Mouse (Mus musculus) heart, postnatal 0 days (tissue): ENCODE measurements at regions not wholly inside any gene's neighbourhood (a gene's known extent, or its start where the extent isn't known, plus 50 kb on each side); places are given as distances from the start of the nearest gene placed in this dataset.

Experiments used
- ATAC-seq: fragments of 200-750 bp; cut with Nextera tagmentation; 2 replicates; pipeline ENCODE4 v1.8.0; 2017; ENCODE audit warnings: low read depth, moderate number of reproducible peaks, moderate library complexity; ENCODE audit not compliant: insufficient read depth
- DNase-seq: peaks from one replicate; pipeline ENCODE4 v3.0.0-alpha.2; 2016; ENCODE audit warnings: low spot score
- H3K27ac ChIP-seq: fragments of 300-500 bp; sonication (generic); 2 replicates; pipeline ENCODE4 v1.5.1; 2014; ENCODE audit warnings: low read depth, mild to moderate bottlenecking
- H3K27me3 ChIP-seq: fragments of 300-500 bp; sonication (generic); 2 replicates; pipeline ENCODE4 v1.6.1; 2014; ENCODE audit warnings: low read length, mixed read lengths; ENCODE audit not compliant: control insufficient read depth, insufficient read depth
- H3K36me3 ChIP-seq: fragments of 300-500 bp; sonication (generic); replicated peaks from 2 replicates; pipeline ENCODE4 v1.6.1; 2014; ENCODE audit warnings: low read length, mixed read lengths; ENCODE audit not compliant: control insufficient read depth, insufficient read depth
- H3K4me1 ChIP-seq: fragments of 300-500 bp; sonication (generic); 2 replicates; pipeline ENCODE4 v1.6.1; 2014; ENCODE audit warnings: antibody characterized with exemption; ENCODE audit not compliant: control insufficient read depth, insufficient read depth
- H3K4me2 ChIP-seq: fragments of 300-500 bp; sonication (generic); 2 replicates; pipeline ENCODE4 v1.6.1; 2014; ENCODE audit warnings: low read depth, mild to moderate bottlenecking, low read length, moderate library complexity
- H3K4me3 ChIP-seq: fragments of 300-500 bp; sonication (generic); 2 replicates; pipeline ENCODE4 v1.5.1; 2014; ENCODE audit warnings: low read depth, low read length
- H3K9ac ChIP-seq: fragments of 300-500 bp; sonication (generic); replicated peaks from 2 replicates; pipeline ENCODE4 v1.6.1; 2014; ENCODE audit warnings: low read depth, low read length, mixed read lengths
- H3K9me3 ChIP-seq: fragments of 300-500 bp; sonication (generic); replicated peaks from 2 replicates; pipeline ENCODE4 v1.6.1; 2016; ENCODE audit warnings: low read length; ENCODE audit not compliant: control insufficient read depth
- CTCF ChIP-seq: IDR thresholded peaks from 2 replicates; pipeline ENCODE4 v1.5.1; 2016; ENCODE audit warnings: antibody characterized with exemption, control low read depth, low read depth
- EP300 ChIP-seq: IDR thresholded peaks from 2 replicates; pipeline ENCODE4 v1.6.1; 2016; ENCODE audit warnings: antibody characterized with exemption, low read depth
- WGBS: fragments of 180-500 bp; shearing (Covaris S2); extraction: QIAGEN DNeasy Blood & Tissue Kit; methylation state at CpG from one replicate; pipeline ENCODE4 v1.1.7; 2014; 5-methylcytosine and 5-hydroxymethylcytosine counted together

DNA sequence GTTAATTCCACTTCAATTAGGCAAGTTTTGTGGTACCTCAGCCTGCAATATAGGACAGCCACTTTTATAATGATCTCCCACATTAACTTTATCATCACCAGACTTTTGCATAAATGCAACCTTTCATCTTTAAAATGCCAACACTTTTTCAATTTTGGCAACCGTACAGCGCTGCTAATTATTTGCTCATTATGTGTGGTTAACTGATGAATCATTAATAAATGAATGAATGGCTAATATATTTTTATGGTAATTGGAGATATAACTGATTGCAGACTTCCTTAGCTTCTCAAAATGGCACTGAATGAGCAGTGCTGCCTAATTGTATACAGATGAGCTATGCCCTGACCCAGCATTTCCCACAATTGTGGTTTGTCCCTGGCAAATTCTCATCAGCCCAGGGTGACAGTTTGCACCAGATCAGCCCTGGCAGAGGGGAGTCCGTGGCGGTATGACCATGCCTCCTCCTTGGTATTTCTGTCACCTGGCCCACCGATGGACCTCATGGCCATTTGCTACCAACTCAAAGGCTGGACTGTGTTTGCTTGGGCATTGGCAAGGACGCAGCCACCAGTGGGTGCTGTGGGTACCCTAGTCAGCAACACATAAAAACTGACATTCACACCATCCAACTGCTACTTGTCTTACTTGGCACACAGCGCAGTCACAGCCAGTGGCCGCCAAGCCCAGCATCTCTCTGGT lies 173.7 kb upstream of the Lmo4 start:
- ATAC-seq (no peak), DNase-seq (no peak)
- Histone ChIP-seq H3K4me1 (no peaks in the 10 kb centered on the region), H3K27ac (no peak overlapping the region), H3K4me2 (no peak overlapping the region), H3K9me3 (no peaks in the 10 kb centered on the region), H3K27me3 (no peaks in the 10 kb centered on the region), H3K36me3 (no peaks in the 10 kb centered on the region), H3K4me3 (no peak overlapping the region), H3K9ac (no peak overlapping the region)
- TF ChIP-seq CTCF = no peak
- no peak for TF ChIP-seq EP300
- 92% methylated on average over 8 of the region's 8 CpGs for WGBS

DNA sequence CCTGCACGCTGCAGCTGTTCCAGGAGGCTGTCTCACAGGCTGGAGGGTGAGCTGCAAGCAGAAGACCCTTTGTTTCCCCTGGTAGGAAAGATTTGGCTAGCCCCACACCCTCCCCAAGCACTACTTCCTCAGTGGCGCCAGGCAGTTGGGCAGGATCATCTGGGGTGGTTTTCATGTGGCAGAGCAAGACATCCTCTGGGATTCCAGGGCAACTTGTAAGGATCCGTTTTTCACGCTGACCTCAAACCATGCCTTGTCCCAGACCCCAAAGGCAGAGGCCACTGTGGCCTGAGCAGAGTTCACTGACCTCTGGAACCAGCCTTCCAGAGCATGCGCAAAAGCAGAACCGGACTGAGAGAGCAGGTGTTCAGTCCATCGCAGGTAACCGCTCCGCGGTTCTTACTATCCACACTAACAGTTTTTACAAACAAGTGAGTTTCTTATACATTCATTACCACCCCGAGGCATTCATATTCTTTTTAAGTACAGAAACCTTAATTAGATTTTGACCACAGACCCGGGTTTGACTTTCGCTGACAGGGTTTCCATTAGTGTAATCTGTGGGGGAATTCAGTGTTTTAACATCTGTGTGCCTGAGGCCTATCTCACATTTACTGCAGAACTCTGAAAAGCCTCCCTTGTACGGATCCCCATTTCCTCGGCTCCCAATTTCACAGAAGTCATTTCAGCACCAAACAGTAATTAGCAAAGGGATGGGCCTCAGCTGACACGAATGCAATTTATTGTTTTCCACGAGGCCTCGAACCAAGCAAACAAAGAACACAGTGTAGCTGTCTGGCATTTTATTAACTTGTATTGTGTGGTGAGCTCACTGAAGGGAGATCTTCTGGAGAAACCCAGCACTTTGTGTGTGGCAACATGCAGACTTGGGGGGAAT lies 172.9 kb upstream of the Lmo4 start:
- DNase-seq = no peak
- 78% methylated on average over 18 of the region's 18 CpGs for WGBS
- TF ChIP-seq EP300 (no peak), CTCF (no peak)
- no peak overlapping the region for H3K9ac ChIP-seq
- H3K4me2 ChIP-seq = no peak overlapping the region
- H3K27ac ChIP-seq = no peak overlapping the region
- no peak for ATAC-seq
- H3K36me3 ChIP-seq = no peaks in the 10 kb centered on the region
- H3K4me1 ChIP-seq = no peaks in the 10 kb centered on the region
- no peaks in the 10 kb centered on the region for H3K27me3 ChIP-seq
- H3K4me3 ChIP-seq = no peak overlapping the region
- no peaks in the 10 kb centered on the region for H3K9me3 ChIP-seq

DNA sequence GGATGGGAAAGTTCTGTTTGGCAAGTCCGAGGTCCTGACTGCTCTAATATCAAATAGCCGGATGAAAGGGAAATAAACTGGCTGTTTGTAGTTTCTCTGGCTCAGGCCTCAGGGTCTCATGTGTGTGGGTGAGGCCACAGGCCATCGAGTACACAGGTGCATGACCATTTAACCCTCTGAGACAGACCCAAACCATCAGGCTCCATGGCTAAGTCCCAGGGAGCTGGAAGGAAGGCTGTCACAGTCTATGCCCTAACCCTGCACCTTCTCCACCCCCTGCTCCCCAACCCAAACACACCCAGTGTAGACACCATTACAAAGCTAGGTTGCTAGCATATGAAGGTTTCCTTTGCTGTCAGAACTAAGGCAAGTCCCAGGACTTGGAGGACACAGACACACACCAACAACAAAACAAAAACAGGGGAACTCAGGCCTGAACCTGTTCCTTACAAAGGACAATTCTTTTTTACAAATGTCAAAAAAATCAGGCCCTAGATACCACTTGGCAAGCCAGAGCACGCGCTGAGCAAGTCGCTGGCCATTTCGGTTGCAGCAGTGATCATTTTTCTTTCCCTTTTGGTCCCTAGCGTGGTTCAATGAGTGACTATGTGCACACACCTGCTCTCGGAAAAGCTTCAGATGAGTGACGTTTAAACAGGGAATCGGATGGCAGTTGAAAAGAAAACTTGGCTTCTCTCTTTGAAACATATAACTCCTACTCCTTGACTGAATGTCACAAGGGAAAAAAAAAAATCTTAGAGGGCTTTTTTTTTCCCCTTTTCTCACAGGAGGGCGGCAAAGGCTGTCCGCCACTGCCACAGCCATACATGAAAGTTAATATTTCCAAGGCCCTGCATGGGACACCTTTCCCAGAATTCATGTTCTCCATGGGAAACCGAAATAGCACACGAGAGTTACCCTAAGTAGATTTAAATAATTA lies 171.7 kb upstream of the Lmo4 start:
- Histone ChIP-seq H3K27ac (no peak overlapping the region), H3K4me1 (no peaks in the 10 kb centered on the region), H3K27me3 (no peaks in the 10 kb centered on the region), H3K4me2 (no peak overlapping the region), H3K36me3 (no peaks in the 10 kb centered on the region), H3K9ac (no peak overlapping the region), H3K4me3 (no peak overlapping the region), H3K9me3 (no peaks in the 10 kb centered on the region)
- WGBS = 81% methylated on average over 15 of the region's 15 CpGs
- DNase-seq (no peak), ATAC-seq (no peak)
- no peak for TF ChIP-seq EP300
- TF ChIP-seq CTCF = no peak

DNA sequence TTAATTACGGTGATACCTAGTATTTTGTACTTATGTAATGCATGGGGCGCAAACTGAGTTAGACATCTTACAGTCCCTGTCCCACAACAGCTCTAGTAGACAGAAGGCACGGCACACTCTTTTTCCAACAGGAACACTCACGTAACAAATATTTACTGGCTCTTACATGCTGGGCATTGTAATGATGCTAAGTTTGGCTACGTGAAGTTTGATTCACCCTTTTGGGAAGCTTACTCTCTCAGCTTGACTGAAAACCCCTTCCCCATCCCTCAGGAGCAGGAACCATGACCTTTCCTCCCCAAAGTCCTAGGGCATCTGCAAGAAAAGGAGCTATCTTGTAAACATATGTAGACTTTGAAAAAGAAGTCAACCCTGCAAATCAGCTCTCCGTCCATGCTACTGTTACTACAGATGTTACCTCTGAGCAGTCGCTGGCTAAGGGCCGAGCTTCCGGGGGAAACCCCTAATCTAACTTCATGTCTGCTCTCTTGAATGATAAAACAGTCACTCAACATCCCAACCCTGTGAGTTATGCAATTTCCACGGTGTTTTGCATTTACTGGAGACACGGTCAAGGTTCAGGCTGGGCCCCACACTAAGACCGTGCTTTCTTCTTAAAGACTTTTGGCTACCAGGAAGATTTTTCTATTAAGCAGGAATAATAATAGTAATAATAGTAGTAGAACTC lies 170.8 kb upstream of the Lmo4 start:
- no peak overlapping the region for H3K4me2 ChIP-seq
- H3K27me3 ChIP-seq = no peaks in the 10 kb centered on the region
- no peaks in the 10 kb centered on the region for H3K36me3 ChIP-seq
- H3K4me3 ChIP-seq = no peak overlapping the region
- H3K9me3 ChIP-seq = no peaks in the 10 kb centered on the region
- DNase-seq (no peak), ATAC-seq (no peak)
- H3K4me1 ChIP-seq = no peaks in the 10 kb centered on the region
- no peak overlapping the region for H3K9ac ChIP-seq
- no peak overlapping the region for H3K27ac ChIP-seq
- TF ChIP-seq CTCF = no peak
- TF ChIP-seq EP300 = no peak
- 55% methylated on average over 12 of the region's 12 CpGs for WGBS

DNA sequence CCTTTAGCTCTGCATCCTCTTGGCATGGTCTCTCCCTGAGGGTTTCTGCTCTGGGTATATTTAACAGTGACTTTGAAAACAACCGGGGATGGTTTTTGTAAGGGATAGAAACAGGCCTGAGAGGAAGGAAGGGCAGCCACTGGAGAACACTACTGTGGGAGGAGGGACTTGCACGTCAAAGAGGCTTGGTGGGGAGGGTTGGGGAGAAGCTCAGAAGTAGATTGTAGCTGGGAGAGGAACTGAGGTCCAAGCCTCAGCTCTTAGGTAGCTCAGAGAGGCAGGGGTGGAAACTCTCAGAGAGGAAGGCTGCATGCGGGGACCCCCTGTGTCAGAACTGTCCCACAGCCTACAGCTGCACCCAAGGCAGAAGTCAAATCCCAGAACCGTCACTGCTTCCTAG lies 163.3 kb upstream of the Lmo4 start:
- Histone ChIP-seq H3K4me2 (no peak overlapping the region), H3K4me3 (no peak overlapping the region), H3K9me3 (no peaks in the 10 kb centered on the region), H3K9ac (no peak overlapping the region), H3K27ac (no peak overlapping the region), H3K4me1 (no peaks in the 10 kb centered on the region), H3K36me3 (no peaks in the 10 kb centered on the region), H3K27me3 (no peaks in the 10 kb centered on the region)
- TF ChIP-seq EP300 (no peak), CTCF (no peak)
- no peak for DNase-seq
- WGBS = 53% methylated on average over 4 of the region's 4 CpGs
- ATAC-seq = no peak
